Mouse (Mus musculus): Measurements from ENCODE around the gene Xpo1.
A peak's percentile ranks its signal among the peaks of the same experiment; 100 is the strongest.
"Not testable (repeated sequence)": the region's sequence is repeated elsewhere in the genome, so short reads cannot be mapped to it uniquely, and the experiment has no call there.

Gene Xpo1

GRCm38 (mm10) chr11:23255427-23256193 lies at the start of gene Xpo1:
TSS of gene Xpo1 (plus strand) at chr11:23256041.
- DNase-seq (ENCODE audit: low read depth), result peak; percentile 100

GRCm38 (mm10) chr11:23209717-23210116 lies 46.1 kb upstream of the Xpo1 start:
- no peak for DNase-seq (ENCODE audit: low read depth)

- DNase-seq (ENCODE audit: low read depth), result no peak
Measured at GRCm38 (mm10) chr11:23210590-23211510, 45.0 kb upstream of the Xpo1 start.

- no peak for DNase-seq (ENCODE audit: low read depth)
Measured at GRCm38 (mm10) chr11:23217430-23217829, 38.4 kb upstream of the Xpo1 start.

GRCm38 (mm10) chr11:23236015-23236414 lies 19.8 kb upstream of the Xpo1 start:
- DNase-seq (ENCODE audit: low read depth), result no peak

GRCm38 (mm10) chr11:23253931-23254330 lies 1.9 kb upstream of the Xpo1 start:
- DNase-seq (ENCODE audit: low read depth), result no peak

GRCm38 (mm10) chr11:23254548-23254947 lies 1.3 kb upstream of the Xpo1 start:
- DNase-seq (ENCODE audit: low read depth), result no peak

- no peak for DNase-seq (ENCODE audit: low read depth)
Measured at GRCm38 (mm10) chr11:23255053-23255426, 801 bp upstream of the Xpo1 start.

- DNase-seq (ENCODE audit: low read depth), result peak; percentile 60
Measured at GRCm38 (mm10) chr11:23256194-23256802, 457 bp downstream of the Xpo1 start.

- peak; percentile 87 for DNase-seq (ENCODE audit: low read depth)
Measured at GRCm38 (mm10) chr11:23256803-23257704, 1.2 kb downstream of the Xpo1 start.

- no peak for DNase-seq (ENCODE audit: low read depth)
Measured at GRCm38 (mm10) chr11:23259073-23259472, 3.2 kb downstream of the Xpo1 start.

GRCm38 (mm10) chr11:23259481-23259880 lies 3.6 kb downstream of the Xpo1 start:
- DNase-seq (ENCODE audit: low read depth), result no peak

- no peak for DNase-seq (ENCODE audit: low read depth)
Measured at GRCm38 (mm10) chr11:23260186-23260585, 4.3 kb downstream of the Xpo1 start.

- peak; percentile 50 for DNase-seq (ENCODE audit: low read depth)
Measured at GRCm38 (mm10) chr11:23261490-23261889, 5.6 kb downstream of the Xpo1 start.

GRCm38 (mm10) chr11:23264949-23265348 lies 9.1 kb downstream of the Xpo1 start:
- no peak for DNase-seq (ENCODE audit: low read depth)

GRCm38 (mm10) chr11:23271770-23272724 lies 16.2 kb downstream of the Xpo1 start:
- peak; percentile 78 for DNase-seq (ENCODE audit: low read depth)

GRCm38 (mm10) chr11:23275780-23276179 lies 19.9 kb downstream of the Xpo1 start:
- no peak for DNase-seq (ENCODE audit: low read depth)

- no peak for DNase-seq (ENCODE audit: low read depth)
Measured at GRCm38 (mm10) chr11:23284469-23284868, 28.6 kb downstream of the Xpo1 start.

- DNase-seq (ENCODE audit: low read depth), result not testable (repeated sequence)
Measured at GRCm38 (mm10) chr11:23288866-23289265, 33.0 kb downstream of the Xpo1 start.

GRCm38 (mm10) chr11:23297379-23297778 lies 41.5 kb downstream of the Xpo1 start:
- DNase-seq (ENCODE audit: low read depth), result no peak

Measured in NIH3T3 (cell line).